Mouse (Mus musculus) lung, embryonic 14.5 days (tissue): ENCODE data around the gene Gm34653. TPM values are rescaled to one million over a fixed set of nuclear protein-coding genes. Genes with fewer than 3 reads are reported as not detected.
A peak's percentile ranks its signal among the peaks of the same experiment; 100 is the strongest.
"Not testable (repeated sequence)": the region's sequence is repeated elsewhere in the genome, so short reads cannot be mapped to it uniquely, and the experiment has no call there.

Experiments
- ATAC-seq: fragments of 200-750 bp; cut with Nextera tagmentation; 2 replicates; pipeline ENCODE4 v1.8.0; 2017; ENCODE audit warnings: mild to moderate bottlenecking, moderate TSS enrichment, moderate library complexity; ENCODE audit not compliant: insufficient read depth
- DNase-seq: peaks from one replicate; pipeline ENCODE4 v3.0.0-alpha.2; 2015
- H3K27ac ChIP-seq: fragments of 300-500 bp; sonication (generic); 2 replicates; pipeline ENCODE4 v1.5.1; 2014; ENCODE audit warnings: low read depth, mild to moderate bottlenecking, moderate library complexity
- H3K27me3 ChIP-seq: fragments of 300-500 bp; sonication (generic); 2 replicates; pipeline ENCODE4 v1.6.1; 2014; ENCODE audit warnings: low read length, control low read depth; ENCODE audit not compliant: insufficient read depth
- H3K36me3 ChIP-seq: fragments of 300-500 bp; sonication (generic); 2 replicates; pipeline ENCODE4 v1.6.1; 2014; ENCODE audit warnings: control low read depth; ENCODE audit not compliant: insufficient read depth
- H3K4me1 ChIP-seq: fragments of 300-500 bp; sonication (generic); 2 replicates; pipeline ENCODE4 v1.6.1; 2014; ENCODE audit warnings: antibody characterized with exemption, control low read depth; ENCODE audit not compliant: insufficient read depth
- H3K4me2 ChIP-seq: fragments of 300-500 bp; sonication (generic); 2 replicates; pipeline ENCODE4 v1.6.1; 2014; ENCODE audit warnings: mild to moderate bottlenecking
- H3K4me3 ChIP-seq: fragments of 300-500 bp; sonication (generic); 2 replicates; pipeline ENCODE4 v1.5.1; 2014; ENCODE audit warnings: low read depth, low read length
- H3K9ac ChIP-seq: fragments of 300-500 bp; sonication (generic); 2 replicates; pipeline ENCODE4 v1.6.1; 2014
- H3K9me3 ChIP-seq: fragments of 300-500 bp; sonication (generic); 2 replicates; pipeline ENCODE4 v1.6.1; 2016; ENCODE audit warnings: low read depth, low read length, control low read depth
- CTCF ChIP-seq: IDR thresholded peaks from 2 replicates; pipeline ENCODE4 v1.5.1; 2016; ENCODE audit warnings: antibody characterized with exemption, low read depth
- WGBS: fragments of 180-500 bp; shearing (Covaris S2); extraction: QIAGEN DNeasy Blood & Tissue Kit; methylation state at CpG from one replicate; pipeline ENCODE4 v1.1.7; 2014; 5-methylcytosine and 5-hydroxymethylcytosine counted together
- polyA plus RNA-seq: library from polyadenylated mRNA; unstranded; fragments of >200 nt; fragmentation: Nextera tagmentation; extraction: Ambion mirVana; gene quantifications from 2 replicates; pipeline ENCODE4 v1.2.1, GENCODE M21; 2014

Gene Gm34653
- polyA plus RNA-seq, 1 experiment from 2014 or later, result not detected

- Histone ChIP-seq H3K4me3 (peak within 1 kb of the TSS; percentile 96), H3K4me1 (peaks cover 9% of the 10 kb centered on the region), H3K9ac (peak within 1 kb of the TSS; percentile 94), H3K4me2 (peak within 1 kb of the TSS; percentile 95), H3K27me3 (no peaks in the 10 kb centered on the region), H3K27ac (peak within 1 kb of the TSS; percentile 86), H3K36me3 (peaks cover 11% of the 10 kb centered on the region), H3K9me3 (no peaks in the 10 kb centered on the region; the same call in 1 of the 2 replicates)
- no peak for TF ChIP-seq CTCF
- peak; percentile 99 for ATAC-seq
- WGBS, result under 1% methylated on average over 57 of the region's 57 CpGs
- peak; percentile 97 for DNase-seq
Measured at GRCm38 (mm10) chr2:34825827-34826459, 6.9 kb upstream of the Gm34653 start, which contains the start of gene Fbxw2. Gene Fbxw2, minus strand, starts transcription at chr2:34826311.

- Histone ChIP-seq H3K4me1 (peaks cover 9% of the 10 kb centered on the region), H3K9me3 (no peaks in the 10 kb centered on the region; the same call in 1 of the 2 replicates), H3K4me2 (peak overlapping the region; percentile 95), H3K36me3 (peaks cover 10% of the 10 kb centered on the region), H3K27me3 (no peaks in the 10 kb centered on the region), H3K9ac (peak overlapping the region; percentile 94), H3K4me3 (peak overlapping the region; percentile 96), H3K27ac (peak overlapping the region; percentile 86)
- WGBS, result 30% methylated on average over 20 of the region's 21 CpGs
- ATAC-seq, result peak; percentile 42; the same call in 1 of the 2 replicates
- DNase-seq, result no peak
- no peak for TF ChIP-seq CTCF
Measured at GRCm38 (mm10) chr2:34826460-34827231, 6.2 kb upstream of the Gm34653 start.

DNA sequence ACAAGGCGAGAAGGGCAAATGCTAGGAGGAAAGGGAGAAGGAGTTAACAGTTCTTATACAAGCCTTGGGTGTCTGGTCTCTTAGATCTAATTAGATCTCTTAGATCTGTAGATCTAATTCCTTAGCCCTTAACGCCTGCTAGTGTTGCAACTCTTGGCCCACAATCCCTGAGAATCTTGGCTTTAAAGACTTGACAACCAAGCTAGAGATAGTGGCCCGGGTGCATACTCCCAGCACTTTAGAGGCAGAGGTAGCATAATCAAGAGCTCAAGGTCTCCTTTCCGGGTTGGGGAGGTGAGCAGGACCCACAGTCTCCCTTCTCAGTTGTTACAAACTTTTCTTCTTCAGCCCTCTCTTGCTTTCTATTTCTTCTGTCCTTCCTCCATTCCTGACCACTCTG is 5.2 kb upstream of the Gm34653 start:
- Histone ChIP-seq H3K4me2 (no peak overlapping the region), H3K4me1 (peaks cover 9% of the 10 kb centered on the region), H3K4me3 (no peak overlapping the region), H3K27ac (no peak overlapping the region), H3K36me3 (peaks cover 5% of the 10 kb centered on the region), H3K27me3 (no peaks in the 10 kb centered on the region), H3K9ac (no peak overlapping the region), H3K9me3 (no peaks in the 10 kb centered on the region; the same call in 1 of the 2 replicates)
- no peak for ATAC-seq
- DNase-seq, result no peak
- WGBS, result 86% methylated on average over 4 of the region's 4 CpGs
- TF ChIP-seq CTCF, result no peak

- TF ChIP-seq CTCF, result no peak
- WGBS, result 88% methylated on average over 1 of the region's 1 CpGs
- H3K4me3 ChIP-seq, result no peak overlapping the region
- no peak for DNase-seq
- no peak overlapping the region for H3K27ac ChIP-seq
- H3K4me2 ChIP-seq, result no peak overlapping the region
- H3K27me3 ChIP-seq, result no peaks in the 10 kb centered on the region
- ATAC-seq, result no peak
- no peak overlapping the region for H3K9ac ChIP-seq
- peaks cover 9% of the 10 kb centered on the region for H3K4me1 ChIP-seq
- 0 out of 2 replicates have a peak, but pooled peaks cover 2% of the 10 kb centered on the region for H3K36me3 ChIP-seq
- no peaks in the 10 kb centered on the region; the same call in 1 of the 2 replicates for H3K9me3 ChIP-seq
Measured at GRCm38 (mm10) chr2:34828026-34828425, 4.8 kb upstream of the Gm34653 start.

GRCm38 (mm10) chr2:34830066-34830465 is 2.7 kb upstream of the Gm34653 start:
- not testable (repeated sequence) for ATAC-seq, H3K9ac ChIP-seq, H3K4me1 ChIP-seq, H3K27ac ChIP-seq, H3K9me3 ChIP-seq, H3K27me3 ChIP-seq, H3K4me2 ChIP-seq, H3K4me3 ChIP-seq, DNase-seq, H3K36me3 ChIP-seq
- 92% methylated on average over 17 of the region's 17 CpGs for WGBS

GRCm38 (mm10) chr2:34833624-34834023 is 817 bp downstream of the Gm34653 start:
- 85% methylated on average over 17 of the region's 17 CpGs for WGBS
- H3K9me3 ChIP-seq, result no peaks in the 10 kb centered on the region; the same call in 1 of the 2 replicates
- no peak overlapping the region for H3K27ac ChIP-seq
- H3K4me3 ChIP-seq, result no peak overlapping the region
- DNase-seq (no peak), ATAC-seq (no peak)
- TF ChIP-seq CTCF, result no peak
- H3K4me1 ChIP-seq, result no peaks in the 10 kb centered on the region
- H3K4me2 ChIP-seq, result no peak overlapping the region
- no peak overlapping the region for H3K9ac ChIP-seq
- H3K27me3 ChIP-seq, result no peaks in the 10 kb centered on the region
- H3K36me3 ChIP-seq, result no peaks in the 10 kb centered on the region

GRCm38 (mm10) chr2:34835669-34836068 is 2.9 kb downstream of the Gm34653 start:
- H3K36me3 ChIP-seq, result no peaks in the 10 kb centered on the region
- no peak overlapping the region for H3K4me2 ChIP-seq
- H3K27ac ChIP-seq, result no peak overlapping the region
- no peak for DNase-seq
- H3K4me1 ChIP-seq, result no peaks in the 10 kb centered on the region
- H3K9me3 ChIP-seq, result no peaks in the 10 kb centered on the region
- TF ChIP-seq CTCF, result no peak
- 73% methylated on average over 3 of the region's 3 CpGs for WGBS
- H3K27me3 ChIP-seq, result no peaks in the 10 kb centered on the region
- no peak overlapping the region for H3K9ac ChIP-seq
- no peak for ATAC-seq
- no peak overlapping the region for H3K4me3 ChIP-seq
